ENCODE assay signal across 19 mouse cellular contexts in genomic region chr1:153673900-153674299, GRCm38 (mm10). TPM values are rescaled to one million over a fixed set of nuclear protein-coding genes. Genes with fewer than 3 reads are reported as not detected.
DNase-seq lines count a peak whose midpoint lies in the region; ATAC-seq and TF ChIP-seq lines count a peak whose summit lies in the region.
"Had no signal": no experiment of that assay in that cellular context is flagged by ENCODE, and none has a peak within 500 bp of the region (broad histone marks: within the 10 kb centered on the region; RNA-seq: fewer than 3 reads in every experiment).

No protein-coding gene starts in this region.

- intact Hi-C loops in left cerebral cortex, postnatal 14 days (cut with DNase I): no loop called here
- intact Hi-C loops in left cerebral cortex, postnatal 4 days (cut with DNase I): no loop called here

- 0 out of 2 replicates have a peak, but pooled peaks have one; percentile 28 for ATAC-seq in frontal cortex, adult (ENCODE audit: low TSS enrichment)
- ATAC-seq: forebrain, embryonic 15.5 days; hindbrain, postnatal 0 days had no signal

- no peak for DNase-seq in cerebellum, adult 2 months
- no peak for DNase-seq in cerebellum, adult 11 months
- DNase-seq in frontal cortex, postnatal 10 days (ENCODE audit: low spot score in 2 of 2): no peak
- peak; percentile 22 to 66 for DNase-seq in left cerebral cortex, postnatal 14 days (ENCODE audit: low spot score in 2 of 2)
- no peak for DNase-seq in left cerebral cortex, postnatal 4 days
- DNase-seq in brain, adult 2 months (ENCODE audit: low read depth, low spot score): peak; percentile 80
- no peak for DNase-seq in right cerebral cortex, adult 2 months (ENCODE audit: low spot score in 2 of 2)
- DNase-seq: adrenal gland, postnatal 14 days; gastrocnemius, postnatal 36 days; heart, adult 11 months; heart, postnatal 14 days had no signal

- H3K4me1 ChIP-seq in cerebellum, adult 2 months (ENCODE audit: control insufficient read depth, insufficient read depth, low read length): peaks cover 56% of the 10 kb centered on the region
- H3K4me1 ChIP-seq: embryonic facial prominence, embryonic 12.5 days had no signal

- TF ChIP-seq POLR2A in cerebellum, adult 2 months (IDR thresholded peaks at IDR 0.05; ENCODE audit: borderline replicate concordance, insufficient read depth, low read length): no peak

- TF ChIP-seq CTCF in cerebellum, adult 2 months (IDR thresholded peaks at IDR 0.05; ENCODE audit: borderline replicate concordance, insufficient read depth, low read depth, low read length): no peak

- no peak overlapping the region for H3K4me3 ChIP-seq in cerebellum, adult 2 months (replicated peaks; ENCODE audit: insufficient read depth, low read depth, low read length)
- H3K4me3 ChIP-seq: embryonic facial prominence, embryonic 12.5 days; forebrain, embryonic 15.5 days; heart, embryonic 10.5 days; hindbrain, embryonic 13.5 days had no signal

- no peaks in the 10 kb centered on the region for H3K27me3 ChIP-seq in cerebellum, adult 2 months (ENCODE audit: control insufficient read depth, insufficient read depth, low read length)
- H3K27me3 ChIP-seq: forebrain, embryonic 15.5 days had no signal

- 20% methylated on average over 12 of the region's 12 CpGs for WGBS in cerebellum, adult 2 months

- peak overlapping the region; percentile 25; the same call in 1 of the 2 replicates for H3K27ac ChIP-seq in cerebellum, adult 2 months (ENCODE audit: insufficient read depth, low read length)
- H3K27ac ChIP-seq: embryonic facial prominence, embryonic 12.5 days; forebrain, embryonic 15.5 days; heart, embryonic 10.5 days; hindbrain, embryonic 13.5 days; hindbrain, postnatal 0 days had no signal

RNA-seq across cellular contexts. Expression of gene Rgs8, which starts 21.1 kb away (rescaled TPM):
- polyA plus RNA-seq in cerebellum, adult 2 months (2012; rRNA removed): 371 and 430 TPM in 2 replicates
- 10 to 100 TPM; 37.6 to 39.6 TPM for total RNA-seq in left cerebral cortex, postnatal 14 days (2021)
- 10 to 100 TPM; 22.2 to 27.3 TPM for total RNA-seq in left cerebral cortex, postnatal 4 days (2021)
- total RNA-seq: gastrocnemius, adult 8-10 months; heart, postnatal 14 days; MEL had no signal

Comparison
In these comparisons a context has a peak if more than half of its experiments do, and no peak if none do; other contexts are left out.
1. DNase-seq: peak in left cerebral cortex, postnatal 14 days (2 of 2) and brain, adult 2 months (single experiment); none in cerebellum, adult 2 months (0 of 2), cerebellum, adult 11 months (single experiment), frontal cortex, postnatal 10 days (0 of 2), left cerebral cortex, postnatal 4 days (single experiment) and right cerebral cortex, adult 2 months (0 of 2).